Mouse (Mus musculus): ENCODE measurements at regions not wholly inside any gene's neighbourhood (a gene's known extent, or its start where the extent isn't known, plus 50 kb on each side); places are given as distances from the start of the nearest gene placed in this dataset.
"Not testable (repeated sequence)": the region's sequence is repeated elsewhere in the genome, so short reads cannot be mapped to it uniquely, and the experiment has no call there.

DNA sequence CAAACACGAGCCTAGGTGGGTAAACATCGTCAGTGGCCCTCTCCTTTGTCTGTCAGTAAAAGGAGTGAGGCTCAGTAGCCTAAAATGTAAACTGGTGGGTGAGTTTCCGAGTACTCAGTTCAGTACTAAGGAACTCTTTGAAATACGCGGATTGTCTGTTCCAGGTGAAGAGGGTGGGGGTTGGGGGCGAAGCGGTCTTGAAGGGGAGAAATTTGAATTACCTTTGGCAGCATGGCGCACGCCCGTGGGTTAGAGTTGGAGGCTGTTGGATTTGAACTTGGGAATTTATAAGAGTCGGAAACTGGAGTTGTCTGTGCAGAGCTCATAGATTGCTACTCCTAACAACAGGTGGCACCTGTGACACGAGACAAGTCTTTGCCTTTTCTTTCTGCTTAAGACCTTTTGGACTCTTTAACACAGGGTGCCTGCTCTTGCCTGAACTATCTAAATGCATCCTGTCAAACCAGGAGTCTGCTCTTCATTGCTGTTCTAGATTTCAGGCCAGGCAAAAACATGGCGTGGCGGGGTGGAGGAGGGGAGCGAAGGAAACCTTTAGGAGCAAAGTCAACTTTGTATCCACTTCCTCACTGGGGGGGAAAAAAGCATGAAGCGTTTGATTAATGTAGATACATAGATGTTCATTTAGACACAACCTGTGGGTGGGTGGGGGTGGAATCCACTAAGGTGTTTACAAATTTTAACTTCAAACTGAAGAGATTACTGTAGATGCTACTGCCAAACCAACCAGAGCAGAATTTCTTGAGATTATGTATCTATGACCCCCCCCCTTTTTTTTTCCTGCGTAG, 89.0 kb upstream of the Rpl34 start:
- no peak for DNase-seq

DNA sequence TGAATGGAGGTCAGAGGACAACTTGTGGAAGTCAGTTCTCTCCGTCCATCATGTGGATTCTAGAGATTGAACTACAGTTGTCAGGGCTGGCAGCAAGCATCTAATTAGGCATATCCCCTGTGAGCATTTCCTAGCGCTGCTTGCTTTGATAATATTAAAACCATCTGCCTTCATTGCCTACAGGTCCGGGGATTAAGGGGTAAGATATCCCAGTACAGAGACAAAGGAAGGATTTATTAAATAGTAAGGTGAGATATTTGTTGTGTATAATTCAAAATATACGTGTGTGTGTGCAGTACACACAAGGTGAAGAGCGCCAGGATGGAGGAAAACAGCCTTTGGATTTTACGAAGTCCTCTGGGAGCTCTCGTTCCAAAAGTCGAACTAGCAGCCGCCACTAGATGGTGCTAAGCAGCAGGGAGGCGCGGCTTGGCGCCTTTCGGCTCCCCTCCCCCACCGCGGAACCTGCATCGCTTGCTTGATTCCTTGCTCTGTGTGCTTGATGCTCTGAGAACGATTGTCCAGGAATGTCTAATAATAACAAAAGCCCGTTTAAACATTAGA, 88.4 kb upstream of the Rpl34 start:
- DNase-seq, result peak; percentile 84

GRCm38 (mm10) chr3:130809696-130810665, 79.8 kb upstream of the Rpl34 start:
- DNase-seq, result no peak

DNA sequence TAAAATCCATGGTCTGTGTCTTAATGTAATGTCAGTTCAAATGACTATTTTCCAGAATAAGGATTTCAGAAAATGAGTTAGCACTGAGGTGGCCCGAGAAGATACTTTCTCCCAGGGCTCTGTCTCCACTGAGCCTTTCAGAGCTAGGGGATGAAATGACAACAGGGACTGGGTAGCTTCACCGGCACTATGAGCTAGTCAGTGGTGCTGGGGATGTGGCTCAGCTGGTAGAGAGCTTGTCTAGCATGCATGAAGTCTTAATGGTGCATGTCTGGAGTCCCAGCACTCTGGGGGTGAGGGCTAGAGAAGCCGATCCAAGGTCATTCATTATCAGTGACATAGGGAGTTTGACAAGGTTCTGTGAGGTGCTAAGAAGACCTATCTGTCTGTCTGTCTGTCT, 75.1 kb upstream of the Rpl34 start:
- DNase-seq, result no peak

- no peak for DNase-seq
Observed at GRCm38 (mm10) chr3:130804327-130804662, 74.1 kb upstream of the Rpl34 start.

DNA sequence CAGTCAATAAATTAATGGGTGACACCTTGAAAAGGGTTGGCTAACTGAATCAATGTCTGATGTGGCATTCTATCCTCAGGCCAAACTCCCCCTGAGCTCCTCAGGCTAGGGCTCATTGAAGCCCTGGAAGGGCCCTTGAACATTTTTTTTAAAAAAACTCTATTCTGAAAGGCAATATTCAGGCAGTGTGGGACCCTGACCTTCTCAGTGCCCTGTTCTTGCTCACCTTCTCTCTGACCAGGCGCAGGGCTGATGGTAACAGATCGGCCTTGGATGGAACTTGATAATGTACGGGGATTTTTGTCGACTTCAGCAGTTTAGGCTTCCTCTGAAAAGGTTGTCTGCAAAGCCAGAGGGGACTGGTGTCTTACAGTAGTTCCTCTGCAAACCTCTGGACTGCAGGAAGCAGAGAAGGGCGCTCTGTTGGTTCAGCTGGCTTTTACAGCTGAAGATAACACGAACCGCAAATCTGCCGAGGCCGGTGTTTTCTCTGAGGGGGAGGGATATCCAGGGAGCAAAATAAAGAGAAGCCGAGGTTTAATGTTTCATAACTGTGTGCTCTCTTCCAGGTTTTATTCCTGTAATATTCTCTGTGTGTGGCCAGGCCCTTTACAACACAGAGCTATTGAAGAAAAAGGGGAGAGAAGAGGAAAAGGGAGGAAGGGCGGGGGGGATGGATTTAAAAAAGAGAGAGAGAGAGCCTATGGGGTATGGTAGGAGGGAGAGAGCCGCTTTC, 73.6 kb upstream of the Rpl34 start:
- no peak for DNase-seq

DNA sequence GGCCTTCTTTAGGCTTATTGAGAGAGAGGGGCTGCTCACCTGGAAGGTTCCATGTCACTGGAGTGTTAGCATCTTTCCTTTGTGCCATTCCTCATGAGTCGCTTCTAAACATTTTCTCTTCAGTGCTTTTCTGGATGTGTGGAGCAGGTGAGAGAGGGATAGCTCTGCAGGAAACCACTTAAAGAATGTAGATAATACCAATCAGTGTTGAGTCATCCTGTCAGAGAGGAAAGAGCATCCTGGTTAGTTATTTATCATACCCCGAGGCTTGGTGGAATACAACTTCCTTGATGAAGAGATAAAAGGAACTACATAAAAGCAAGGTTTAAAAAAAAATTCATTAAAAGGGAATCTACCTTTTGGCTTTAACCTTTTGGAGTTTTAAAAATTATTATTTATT, 69.8 kb upstream of the Rpl34 start:
- no peak for DNase-seq

DNA sequence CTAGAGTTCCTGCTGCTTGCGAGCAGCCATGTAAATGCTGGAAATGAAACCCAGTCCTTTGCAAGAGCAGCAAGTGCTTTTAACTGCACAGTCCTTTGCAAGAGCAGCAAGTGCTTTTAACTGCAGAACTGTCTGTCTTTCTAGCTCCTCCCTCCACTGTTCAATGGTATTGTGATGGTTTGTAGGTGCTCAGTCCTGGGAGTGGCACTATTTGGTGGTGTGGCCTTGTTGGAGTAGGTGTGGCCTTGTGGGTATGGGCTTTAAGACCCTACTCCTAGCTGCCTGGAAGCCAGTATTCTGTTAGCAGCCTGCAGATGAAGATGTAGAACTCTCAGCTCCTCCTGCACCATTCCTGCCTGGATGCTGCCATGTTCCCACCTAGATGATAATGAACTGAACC, 67.8 kb upstream of the Rpl34 start:
- not testable (repeated sequence) for DNase-seq

DNA sequence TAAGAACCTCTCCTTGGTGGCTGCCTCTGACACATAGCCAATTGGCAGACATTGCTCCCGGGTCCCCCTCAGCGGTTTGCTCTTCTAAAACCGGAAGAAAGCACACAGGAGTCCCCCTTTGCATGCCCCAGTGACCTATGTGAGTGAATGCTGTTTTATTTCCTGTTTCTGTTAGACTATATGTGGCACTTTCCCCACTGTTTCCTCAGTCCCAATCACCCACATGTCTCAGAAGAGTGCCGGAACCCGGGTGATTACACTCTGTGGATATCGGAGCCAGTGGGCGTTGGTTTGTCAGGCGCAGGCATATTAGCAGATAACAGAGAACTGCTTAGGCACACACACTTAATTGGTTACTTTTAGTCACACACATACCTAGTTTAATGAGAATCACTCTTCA, 66.3 kb upstream of the Rpl34 start:
- no peak for DNase-seq

GRCm38 (mm10) chr3:130795396-130795795, 65.2 kb upstream of the Rpl34 start:
- DNase-seq, result no peak

- peak; percentile 12 for DNase-seq
Observed at GRCm38 (mm10) chr3:130794142-130794925, 64.1 kb upstream of the Rpl34 start.

- DNase-seq, result no peak
Observed at GRCm38 (mm10) chr3:130780706-130781240, 50.6 kb upstream of the Rpl34 start.
